Mouse (Mus musculus) limb, embryonic 14.5 days (tissue): ENCODE data around the gene Vsir. TPM values are rescaled to one million over a fixed set of nuclear protein-coding genes. Genes with fewer than 3 reads are reported as not detected.
A peak's percentile ranks its signal among the peaks of the same experiment; 100 is the strongest.

ENCODE experiments used
- ATAC-seq: fragments of 200-750 bp; cut with Nextera tagmentation; 2 replicates; pipeline ENCODE4 v1.8.0; 2017; ENCODE audit warnings: low read depth, moderate number of reproducible peaks, moderate TSS enrichment; ENCODE audit not compliant: low FRiP score
- DNase-seq: peaks from one replicate; pipeline ENCODE4 v3.0.0-alpha.2; 2015; ENCODE audit warnings: low spot score
- H3K27ac ChIP-seq: fragments of 300-500 bp; sonication (generic); replicated peaks from 2 replicates; pipeline ENCODE4 v1.5.1; 2014; ENCODE audit warnings: low read depth, mild to moderate bottlenecking, low read length, moderate library complexity, mixed read lengths
- H3K27me3 ChIP-seq: fragments of 300-500 bp; sonication (generic); 2 replicates; pipeline ENCODE4 v1.6.1; 2014; ENCODE audit warnings: low read length, mixed read lengths; ENCODE audit not compliant: control insufficient read depth, insufficient read depth
- H3K36me3 ChIP-seq: fragments of 300-500 bp; sonication (generic); 2 replicates; pipeline ENCODE4 v1.6.1; 2014; ENCODE audit warnings: mild to moderate bottlenecking, low read length, moderate library complexity, mixed read lengths; ENCODE audit not compliant: control insufficient read depth, insufficient read depth
- H3K4me1 ChIP-seq: fragments of 300-500 bp; sonication (generic); 2 replicates; pipeline ENCODE4 v1.6.1; 2014; ENCODE audit warnings: antibody characterized with exemption, low read length, mixed read lengths; ENCODE audit not compliant: control insufficient read depth, insufficient read depth
- H3K4me2 ChIP-seq: fragments of 300-500 bp; sonication (generic); replicated peaks from 2 replicates; pipeline ENCODE4 v1.6.1; 2014; ENCODE audit warnings: low read depth, mild to moderate bottlenecking, low read length, moderate library complexity; ENCODE audit not compliant: severe bottlenecking
- H3K4me3 ChIP-seq: fragments of 300-500 bp; sonication (generic); replicated peaks from 2 replicates; pipeline ENCODE4 v1.5.1; 2014; ENCODE audit warnings: low read length
- H3K9ac ChIP-seq: fragments of 300-500 bp; sonication (generic); 2 replicates; pipeline ENCODE4 v1.6.1; 2014; ENCODE audit warnings: mild to moderate bottlenecking, low read depth, low read length, moderate library complexity; ENCODE audit not compliant: severe bottlenecking
- H3K9me3 ChIP-seq: fragments of 300-500 bp; sonication (generic); 2 replicates; pipeline ENCODE4 v1.6.1; 2016; ENCODE audit warnings: low read length; ENCODE audit not compliant: control insufficient read depth
- POLR2A ChIP-seq: fragments of 200-500 bp; IDR thresholded peaks from 2 replicates; pipeline ENCODE4 v1.8.0; 2012; ENCODE audit warnings: inconsistent platforms, mild to moderate bottlenecking, moderate library complexity, borderline replicate concordance; ENCODE audit not compliant: insufficient read depth, insufficient read length; ENCODE audit errors: extremely low read depth
- WGBS: fragments of 180-500 bp; shearing (Covaris S2); extraction: QIAGEN DNeasy Blood & Tissue Kit; methylation state at CpG from one replicate; pipeline ENCODE4 v1.1.7; 2014; 5-methylcytosine and 5-hydroxymethylcytosine counted together
- polyA plus RNA-seq, 2 experiments: library from polyadenylated mRNA; depleted of rRNA in 1 of 2; stranded (reverse) in 1 of 2; unstranded in 1 of 2; fragments of >200 nt; fragmentation: Nextera tagmentation in 1 of 2; extraction: Ambion mirVana in 1 of 2; gene quantifications; 2 replicates each; pipeline versions ENCODE4 v1.2.1 to v1.2.3; 2012 to 2014

The Vsir gene
- polyA plus RNA-seq, 2 experiments, result 4.0 to 9.4 TPM

DNA sequence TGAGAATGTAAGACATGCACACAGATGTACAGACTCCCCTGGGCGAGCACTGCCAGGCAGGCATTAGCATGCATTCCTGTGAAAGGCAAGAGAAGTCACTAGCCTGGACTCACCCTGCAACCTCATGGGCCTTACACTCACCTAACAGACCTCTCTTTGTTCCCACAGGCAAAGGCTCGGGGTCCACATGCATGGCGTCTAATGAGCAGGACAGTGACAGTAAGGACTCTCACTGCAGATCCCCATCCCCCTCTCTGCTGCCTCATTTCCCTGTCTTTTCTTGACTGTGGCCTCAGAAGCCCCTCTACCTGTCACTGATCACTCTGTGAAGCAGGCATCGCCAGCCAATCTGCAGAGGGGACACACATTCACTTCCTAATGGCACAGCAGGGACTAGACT, 12.1 kb downstream of the Vsir start:
- Histone ChIP-seq H3K9me3 (no peaks in the 10 kb centered on the region), H3K27me3 (no peaks in the 10 kb centered on the region), H3K4me2 (no peak overlapping the region), H3K27ac (no peak overlapping the region), H3K4me3 (no peak overlapping the region), H3K36me3 (no peaks in the 10 kb centered on the region), H3K4me1 (peaks cover 12% of the 10 kb centered on the region), H3K9ac (no peak overlapping the region)
- DNase-seq (no peak), ATAC-seq (no peak)
- 40% methylated on average over 4 of the region's 4 CpGs for WGBS
- TF ChIP-seq POLR2A, result no peak

DNA sequence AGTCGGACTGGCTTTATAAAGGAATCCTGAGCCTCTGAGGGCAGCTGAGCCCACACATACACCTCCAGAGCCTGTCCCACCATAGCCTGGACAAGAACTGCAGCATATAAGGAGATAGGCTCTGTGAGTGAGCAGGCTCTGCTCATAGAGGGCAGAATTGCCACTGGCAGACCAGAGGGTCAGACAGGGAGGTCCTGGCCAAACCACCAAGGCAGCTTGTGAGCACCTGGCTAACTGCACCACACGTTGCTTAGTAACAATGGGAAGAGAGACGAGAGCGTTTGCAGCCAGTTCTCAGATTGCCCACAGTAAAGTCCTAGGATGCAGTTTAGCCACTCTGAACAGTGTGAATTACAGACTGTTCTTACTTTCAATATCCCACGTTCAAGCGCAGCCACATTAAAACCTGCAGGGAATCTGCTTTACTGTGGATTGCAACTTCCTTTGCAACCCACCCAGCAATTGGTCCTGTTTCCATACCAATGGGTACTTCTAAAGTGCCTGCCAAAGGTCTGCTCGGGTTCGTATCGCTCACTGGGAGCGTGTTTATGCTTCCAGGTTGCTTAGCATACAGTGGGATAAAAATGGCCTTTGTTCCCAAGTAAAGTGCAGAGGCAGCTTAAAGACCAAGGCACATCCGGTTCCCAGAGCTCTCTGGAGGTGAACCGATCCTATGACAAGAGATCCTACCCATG, 15.1 kb downstream of the Vsir start:
- Histone ChIP-seq H3K27me3 (no peaks in the 10 kb centered on the region), H3K4me2 (no peak overlapping the region), H3K9me3 (no peaks in the 10 kb centered on the region), H3K9ac (no peak overlapping the region), H3K4me3 (no peak overlapping the region), H3K4me1 (peaks cover 12% of the 10 kb centered on the region), H3K27ac (peak overlapping the region; percentile 67), H3K36me3 (no peaks in the 10 kb centered on the region)
- 27% methylated on average over 12 of the region's 12 CpGs for WGBS
- DNase-seq, result no peak
- TF ChIP-seq POLR2A, result no peak
- no peak for ATAC-seq

DNA sequence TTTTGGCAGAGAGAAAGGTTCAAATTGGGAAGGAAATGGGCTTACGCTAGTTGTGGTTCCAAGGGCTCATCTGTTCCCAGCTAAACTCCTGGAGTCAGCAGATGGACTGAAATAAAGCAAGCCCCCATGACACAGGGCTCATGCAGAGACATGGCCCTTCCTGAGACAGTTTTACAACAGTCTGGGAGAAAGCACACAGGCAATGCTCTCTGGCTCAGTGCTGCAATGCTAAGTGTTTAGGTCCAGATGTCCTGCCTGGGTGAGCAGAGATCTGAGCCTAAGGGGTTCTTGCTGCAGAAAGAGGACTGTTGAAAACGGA, 15.6 kb downstream of the Vsir start:
- no peaks in the 10 kb centered on the region for H3K27me3 ChIP-seq
- no peak overlapping the region for H3K9ac ChIP-seq

DNA sequence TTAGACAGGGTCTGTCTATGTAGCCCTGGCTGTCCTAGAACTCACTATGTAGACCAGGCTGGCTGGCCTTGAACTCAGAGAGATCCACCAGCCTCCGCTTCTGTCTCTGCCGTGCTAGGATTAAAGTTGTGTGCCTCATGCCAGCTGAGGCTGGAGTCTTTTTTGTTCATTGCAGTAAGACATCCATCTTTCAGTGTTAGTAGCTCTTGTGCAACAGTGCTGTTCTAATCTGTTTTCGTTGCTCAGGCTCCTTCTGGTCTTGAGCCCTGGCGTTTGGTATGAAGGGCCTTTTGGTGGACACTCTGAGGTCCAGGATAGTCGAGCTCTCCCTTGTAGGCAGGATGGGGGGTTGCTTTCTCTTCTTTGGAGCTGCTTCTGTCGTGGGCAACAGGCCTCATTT, 16.8 kb downstream of the Vsir start:
- DNase-seq (no peak), ATAC-seq (no peak)
- TF ChIP-seq POLR2A, result no peak
- Histone ChIP-seq H3K4me2 (no peak overlapping the region), H3K4me3 (no peak overlapping the region), H3K27me3 (no peaks in the 10 kb centered on the region), H3K36me3 (no peaks in the 10 kb centered on the region), H3K4me1 (peaks cover 12% of the 10 kb centered on the region), H3K9ac (no peak overlapping the region), H3K27ac (no peak overlapping the region), H3K9me3 (no peaks in the 10 kb centered on the region)
- WGBS, result 64% methylated on average over 6 of the region's 6 CpGs

More for the DNA sequence above, 15.6 kb downstream of the Vsir start:
- H3K4me2 ChIP-seq, result no peak overlapping the region
- ATAC-seq (no peak; the same call in 1 of the 2 replicates), DNase-seq (no peak)
- H3K4me3 ChIP-seq, result no peak overlapping the region
- H3K27ac ChIP-seq, result peak overlapping the region; percentile 67
- H3K36me3 ChIP-seq, result no peaks in the 10 kb centered on the region
- H3K9me3 ChIP-seq, result no peaks in the 10 kb centered on the region
- H3K4me1 ChIP-seq, result peaks cover 12% of the 10 kb centered on the region
- no peak for TF ChIP-seq POLR2A
- WGBS, result 21% methylated on average over 2 of the region's 2 CpGs

DNA sequence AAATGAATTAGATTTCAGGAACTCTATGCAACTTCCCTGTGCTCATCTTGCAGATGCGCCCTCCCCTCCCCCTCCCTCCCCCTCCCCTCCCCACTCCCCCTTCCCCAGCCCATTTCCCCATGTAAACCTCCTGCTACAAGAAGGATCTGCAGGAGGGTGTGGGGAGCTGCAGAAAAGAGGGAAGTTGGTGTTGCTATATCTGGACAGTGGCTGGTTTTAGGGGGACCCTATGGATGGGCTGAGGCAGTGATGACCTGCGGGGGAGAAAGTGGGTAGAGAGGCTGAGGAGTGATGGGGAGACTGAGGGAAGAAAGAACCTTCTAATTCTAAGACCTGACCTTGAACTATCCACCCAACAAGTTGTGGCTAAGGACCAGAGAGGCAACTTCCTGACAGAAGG, 20.5 kb downstream of the Vsir start:
- WGBS, result 68% methylated on average over 2 of the region's 2 CpGs
- ATAC-seq (no peak), DNase-seq (no peak)
- H3K4me2 ChIP-seq, result no peak overlapping the region
- H3K4me1 ChIP-seq, result peaks cover 4% of the 10 kb centered on the region; the same call in 1 of the 2 replicates
- H3K9ac ChIP-seq, result no peak overlapping the region
- H3K36me3 ChIP-seq, result no peaks in the 10 kb centered on the region
- TF ChIP-seq POLR2A, result no peak
- no peaks in the 10 kb centered on the region for H3K27me3 ChIP-seq
- H3K4me3 ChIP-seq, result no peak overlapping the region
- H3K27ac ChIP-seq, result no peak overlapping the region
- no peaks in the 10 kb centered on the region for H3K9me3 ChIP-seq
